Mouse (Mus musculus): ENCODE data around the gene Fnbp1. TPM values are rescaled to one million over a fixed set of nuclear protein-coding genes. Genes with fewer than 3 reads are reported as not detected.
A peak's percentile ranks its signal among the peaks of the same experiment; 100 is the strongest.

Fnbp1 gene
- polyA plus RNA-seq, 1 experiment from 2014 or later: 31.1 TPM

GRCm38 (mm10) chr2:31068246-31069113 lies 73.3 kb downstream of the Fnbp1 start:
- no peak for DNase-seq (ENCODE audit: low spot score)
- 47% methylated on average over 13 of the region's 13 CpGs for WGBS
- Histone ChIP-seq H3K4me3 (ENCODE audit: low read depth, low read length) (no peak overlapping the region), H3K27ac (ENCODE audit: low read depth) (peak overlapping the region; percentile 54; the same call in 1 of the 2 replicates), H3K9me3 (ENCODE audit: control insufficient read depth, low read length) (no peaks in the 10 kb centered on the region), H3K27me3 (replicated peaks; ENCODE audit: control insufficient read depth, insufficient read depth, low read length) (no peaks in the 10 kb centered on the region), H3K9ac (ENCODE audit: low read length) (no peak overlapping the region), H3K4me1 (replicated peaks; ENCODE audit: control insufficient read depth, insufficient read depth, low read length) (peaks cover 8% of the 10 kb centered on the region; the same call in 1 of the 2 replicates), H3K4me2 (ENCODE audit: low read length) (no peak overlapping the region), H3K36me3 (ENCODE audit: control insufficient read depth, insufficient read depth, low read length) (peaks cover 11% of the 10 kb centered on the region)
- ATAC-seq (replicated peaks; ENCODE audit: low FRiP score, low TSS enrichment, low read depth): no peak; the same call in 1 of the 2 replicates

GRCm38 (mm10) chr2:31067696-31068245 lies 74.0 kb downstream of the Fnbp1 start:
- ATAC-seq (replicated peaks; ENCODE audit: low FRiP score, low TSS enrichment, low read depth): no peak
- WGBS: 74% methylated on average over 7 of the region's 7 CpGs
- H3K4me3 ChIP-seq (ENCODE audit: low read depth, low read length): no peak overlapping the region
- no peak overlapping the region for H3K9ac ChIP-seq (ENCODE audit: low read length)
- H3K36me3 ChIP-seq (ENCODE audit: control insufficient read depth, insufficient read depth, low read length): peaks cover 11% of the 10 kb centered on the region; the same call in 1 of the 2 replicates
- DNase-seq (ENCODE audit: low spot score): no peak
- H3K27me3 ChIP-seq (replicated peaks; ENCODE audit: control insufficient read depth, insufficient read depth, low read length): no peaks in the 10 kb centered on the region
- H3K4me2 ChIP-seq (ENCODE audit: low read length): no peak overlapping the region
- peak overlapping the region; percentile 1; the same call in 1 of the 2 replicates for H3K27ac ChIP-seq (ENCODE audit: low read depth)
- H3K4me1 ChIP-seq (replicated peaks; ENCODE audit: control insufficient read depth, insufficient read depth, low read length): peaks cover 8% of the 10 kb centered on the region; the same call in 1 of the 2 replicates
- no peaks in the 10 kb centered on the region for H3K9me3 ChIP-seq (ENCODE audit: control insufficient read depth, low read length)

- WGBS: 89% methylated on average over 13 of the region's 13 CpGs
- no peak overlapping the region for H3K27ac ChIP-seq (ENCODE audit: low read depth)
- ATAC-seq (replicated peaks; ENCODE audit: low FRiP score, low TSS enrichment, low read depth): no peak
These were observed 74.7 kb downstream of the Fnbp1 start for GRCm38 (mm10) chr2:31067059-31067595.

GRCm38 (mm10) chr2:31066019-31066789 lies 75.6 kb downstream of the Fnbp1 start:
- Histone ChIP-seq H3K9ac (ENCODE audit: low read length) (no peak overlapping the region), H3K4me2 (ENCODE audit: low read length) (no peak overlapping the region), H3K4me1 (replicated peaks; ENCODE audit: control insufficient read depth, insufficient read depth, low read length) (peaks cover 8% of the 10 kb centered on the region; the same call in 1 of the 2 replicates), H3K36me3 (ENCODE audit: control insufficient read depth, insufficient read depth, low read length) (peaks cover 9% of the 10 kb centered on the region; the same call in 1 of the 2 replicates), H3K4me3 (ENCODE audit: low read depth, low read length) (no peak overlapping the region), H3K9me3 (ENCODE audit: control insufficient read depth, low read length) (no peaks in the 10 kb centered on the region), H3K27me3 (replicated peaks; ENCODE audit: control insufficient read depth, insufficient read depth, low read length) (no peaks in the 10 kb centered on the region), H3K27ac (ENCODE audit: low read depth) (no peak overlapping the region)
- ATAC-seq (replicated peaks; ENCODE audit: low FRiP score, low TSS enrichment, low read depth): no peak
- 79% methylated on average over 11 of the region's 11 CpGs for WGBS
- DNase-seq (ENCODE audit: low spot score): no peak

More at GRCm38 (mm10) chr2:31067059-31067595, 74.7 kb downstream of the Fnbp1 start:
- H3K9ac ChIP-seq (ENCODE audit: low read length): no peak overlapping the region
- no peak overlapping the region for H3K4me3 ChIP-seq (ENCODE audit: low read depth, low read length)
- no peak overlapping the region for H3K4me2 ChIP-seq (ENCODE audit: low read length)
- H3K36me3 ChIP-seq (ENCODE audit: control insufficient read depth, insufficient read depth, low read length): peaks cover 9% of the 10 kb centered on the region; the same call in 1 of the 2 replicates
- no peaks in the 10 kb centered on the region for H3K27me3 ChIP-seq (replicated peaks; ENCODE audit: control insufficient read depth, insufficient read depth, low read length)
- peaks cover 8% of the 10 kb centered on the region; the same call in 1 of the 2 replicates for H3K4me1 ChIP-seq (replicated peaks; ENCODE audit: control insufficient read depth, insufficient read depth, low read length)
- DNase-seq (ENCODE audit: low spot score): no peak
- no peaks in the 10 kb centered on the region for H3K9me3 ChIP-seq (ENCODE audit: control insufficient read depth, low read length)

GRCm38 (mm10) chr2:31061868-31062628 lies 79.8 kb downstream of the Fnbp1 start:
- Histone ChIP-seq H3K9ac (ENCODE audit: low read length) (no peak overlapping the region), H3K27ac (ENCODE audit: low read depth) (no peak overlapping the region), H3K36me3 (ENCODE audit: control insufficient read depth, insufficient read depth, low read length) (peaks cover 26% of the 10 kb centered on the region), H3K4me1 (replicated peaks; ENCODE audit: control insufficient read depth, insufficient read depth, low read length) (no peaks in the 10 kb centered on the region), H3K4me3 (ENCODE audit: low read depth, low read length) (no peak overlapping the region), H3K9me3 (ENCODE audit: control insufficient read depth, low read length) (no peaks in the 10 kb centered on the region), H3K27me3 (replicated peaks; ENCODE audit: control insufficient read depth, insufficient read depth, low read length) (no peaks in the 10 kb centered on the region), H3K4me2 (ENCODE audit: low read length) (no peak overlapping the region)
- 91% methylated on average over 10 of the region's 10 CpGs for WGBS
- DNase-seq (ENCODE audit: low spot score) (no peak), ATAC-seq (replicated peaks; ENCODE audit: low FRiP score, low TSS enrichment, low read depth) (no peak)

GRCm38 (mm10) chr2:31060787-31061730 lies 80.7 kb downstream of the Fnbp1 start:
- Histone ChIP-seq H3K9me3 (ENCODE audit: control insufficient read depth, low read length) (0 out of 2 replicates have a peak, but pooled peaks cover 2% of the 10 kb centered on the region), H3K27me3 (replicated peaks; ENCODE audit: control insufficient read depth, insufficient read depth, low read length) (no peaks in the 10 kb centered on the region), H3K4me1 (replicated peaks; ENCODE audit: control insufficient read depth, insufficient read depth, low read length) (no peaks in the 10 kb centered on the region), H3K4me2 (ENCODE audit: low read length) (no peak overlapping the region), H3K36me3 (ENCODE audit: control insufficient read depth, insufficient read depth, low read length) (peaks cover 36% of the 10 kb centered on the region), H3K4me3 (ENCODE audit: low read depth, low read length) (no peak overlapping the region), H3K9ac (ENCODE audit: low read length) (no peak overlapping the region), H3K27ac (ENCODE audit: low read depth) (no peak overlapping the region)
- ATAC-seq (replicated peaks; ENCODE audit: low FRiP score, low TSS enrichment, low read depth): no peak
- WGBS: 82% methylated on average over 28 of the region's 28 CpGs
- no peak for DNase-seq (ENCODE audit: low spot score)

GRCm38 (mm10) chr2:31060271-31060670 lies 81.5 kb downstream of the Fnbp1 start:
- no peak for ATAC-seq (replicated peaks; ENCODE audit: low FRiP score, low TSS enrichment, low read depth)
- Histone ChIP-seq H3K4me1 (replicated peaks; ENCODE audit: control insufficient read depth, insufficient read depth, low read length) (no peaks in the 10 kb centered on the region), H3K9ac (ENCODE audit: low read length) (no peak overlapping the region), H3K27me3 (replicated peaks; ENCODE audit: control insufficient read depth, insufficient read depth, low read length) (no peaks in the 10 kb centered on the region), H3K4me3 (ENCODE audit: low read depth, low read length) (no peak overlapping the region), H3K4me2 (ENCODE audit: low read length) (no peak overlapping the region), H3K27ac (ENCODE audit: low read depth) (no peak overlapping the region), H3K9me3 (ENCODE audit: control insufficient read depth, low read length) (0 out of 2 replicates have a peak, but pooled peaks cover 2% of the 10 kb centered on the region), H3K36me3 (ENCODE audit: control insufficient read depth, insufficient read depth, low read length) (peaks cover 44% of the 10 kb centered on the region)
- no peak for DNase-seq (ENCODE audit: low spot score)
- 96% methylated on average over 1 of the region's 1 CpGs for WGBS

Data from intestine, embryonic 14.5 days (tissue).